Mouse (Mus musculus): ENCODE measurements at regions not wholly inside any gene's neighbourhood (a gene's known extent, or its start where the extent isn't known, plus 50 kb on each side); places are given as distances from the start of the nearest gene placed in this dataset.

DNA sequence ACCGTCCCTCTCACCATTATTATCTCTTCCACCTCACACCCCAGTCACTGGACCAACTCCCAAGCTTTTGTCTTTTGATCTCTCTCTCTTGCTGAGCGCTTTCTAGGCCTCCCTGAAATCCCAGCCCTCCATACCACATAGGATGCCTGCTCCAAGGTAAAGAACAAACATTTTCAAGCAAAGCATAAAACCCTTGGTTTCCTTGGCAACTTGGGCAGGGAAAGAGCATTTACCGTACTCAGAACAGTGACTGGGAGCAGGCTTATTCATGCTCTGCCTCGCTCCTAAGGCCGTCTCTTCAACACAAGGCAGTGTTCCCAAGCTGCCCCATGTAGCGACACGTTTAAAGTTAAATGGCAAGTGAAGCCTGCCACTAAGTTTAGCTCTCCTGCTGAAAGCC is 282.9 kb upstream of the Sash1 start:
- TF ChIP-seq GATA1 (IDR thresholded peaks at IDR 0.05; ENCODE audit: borderline replicate concordance, low read length) (no peak), FLI1 (IDR thresholded peaks at IDR 0.05; ENCODE audit: low read length) (no peak)

All from megakaryocyte, embryonic 14.5 days (primary cell).